Mouse (Mus musculus) Patski (cell line): ENCODE data around the gene Pex14. TPM values are rescaled to one million over a fixed set of nuclear protein-coding genes. Genes with fewer than 3 reads are reported as not detected.

Experiments used
- ATAC-seq: fragments of 100-300 bp; one replicate; pipeline ENCODE4 v1.8.0; 2021
- CTCF ChIA-PET: fragments of 350-600 bp; sonication (Branson Sonifier 250); formaldehyde crosslinking; loops from one replicate; lab custom pipeline; 2022; ENCODE audit warnings: inconsistent platforms; lab: Charles Lee
- POLR2A ChIA-PET: fragments of 350-600 bp; sonication (Branson Sonifier 250); formaldehyde crosslinking; loops from one replicate; lab custom pipeline; 2022; ENCODE audit warnings: antibody characterized with exemption, inconsistent platforms; lab: Charles Lee
- DNase-seq: peaks from one replicate; pipeline ENCODE4 v3.0.0-alpha.2; 2011; ENCODE audit warnings: low read depth, low spot score
- H3K27me3 ChIP-seq: fragments of 371-371 bp; one replicate; pipeline ENCODE4 v1.5.1; 2021
- CTCF ChIP-seq: fragments of 100-300 bp; IDR thresholded peaks from one replicate; pipeline ENCODE4 v1.5.1; 2021
- in situ Hi-C: fragments of 300-500 bp; cut with MboI; formaldehyde crosslinking; loops from 3 replicates; pipeline ENCODE4 v1.11.1; 2018; ENCODE audit warnings: low pct_unique_long_range_greater_than_20kb, mixed read lengths
- polyA plus RNA-seq: library from polyadenylated mRNA; unstranded; gene quantifications from one replicate; pipeline ENCODE4 v1.2.3, GENCODE M21; 2021

Pex14 gene
- polyA plus RNA-seq, 1 experiment from 2014 or later = 41.3 TPM

DNA sequence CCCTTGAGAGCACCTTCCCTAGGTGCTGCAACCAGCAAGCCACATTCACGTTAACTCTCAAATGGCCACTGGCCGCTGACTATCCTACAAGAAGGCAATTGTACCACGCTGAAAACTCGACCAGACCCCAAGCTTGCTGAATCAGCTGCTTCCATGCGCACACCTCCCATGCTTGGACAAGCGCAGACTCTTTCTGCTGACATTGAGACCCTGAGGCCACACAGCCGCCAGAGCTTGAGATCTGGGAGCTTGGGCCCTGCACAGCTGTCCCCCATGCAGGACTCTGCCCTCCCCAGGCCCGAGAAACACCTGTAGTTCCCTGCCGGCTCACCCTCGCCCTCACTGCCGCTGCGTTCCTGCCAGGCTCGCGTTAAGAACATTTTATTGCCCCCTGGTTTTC, 127.0 kb downstream of the Pex14 start:
- CTCF ChIA-PET = no interaction called here
- ATAC-seq = no peak
- H3K27me3 ChIP-seq = no peaks in the 10 kb centered on the region
- POLR2A ChIA-PET = no interaction called here
- TF ChIP-seq CTCF = no peak
- in situ Hi-C loops = no loop called here
- DNase-seq = no peak

DNA sequence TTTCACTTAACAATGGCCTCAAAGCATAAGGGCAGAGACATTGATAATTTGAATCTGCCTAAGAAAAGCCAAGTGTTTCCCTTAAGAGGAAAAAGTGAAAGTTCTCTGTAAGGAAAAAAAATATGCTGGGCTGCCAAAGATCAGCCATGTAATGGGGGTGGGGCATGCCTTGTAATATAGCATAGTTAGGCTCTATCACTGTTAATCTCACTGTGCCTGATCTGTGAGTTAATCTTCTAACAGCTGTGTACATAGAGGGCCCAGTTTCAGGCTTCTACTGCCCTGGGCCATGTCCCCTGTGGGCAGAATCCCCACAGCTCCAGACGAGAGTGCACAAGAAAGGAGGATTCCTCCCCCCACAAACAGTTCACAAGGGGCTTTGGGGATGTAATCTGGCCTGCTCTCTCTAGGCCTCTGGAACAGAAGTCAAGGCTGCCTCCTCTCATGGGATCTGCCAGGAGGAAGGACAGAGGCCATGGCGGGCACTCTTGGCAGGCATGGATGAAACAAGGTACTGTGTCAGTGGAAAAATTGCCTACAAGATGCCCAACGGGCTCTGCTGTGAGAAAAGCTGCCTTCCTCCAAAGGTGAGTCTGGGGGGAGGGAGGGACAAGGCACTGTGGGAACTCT, 127.9 kb downstream of the Pex14 start:
- ATAC-seq (no peak), DNase-seq (no peak)
- POLR2A ChIA-PET = no interaction called here
- H3K27me3 ChIP-seq = no peaks in the 10 kb centered on the region
- CTCF ChIA-PET = no interaction called here
- in situ Hi-C loops = no loop called here
- no peak for TF ChIP-seq CTCF

- no peak for ATAC-seq
Observed at GRCm38 (mm10) chr4:148970742-148971141, 128.9 kb downstream of the Pex14 start.

DNA sequence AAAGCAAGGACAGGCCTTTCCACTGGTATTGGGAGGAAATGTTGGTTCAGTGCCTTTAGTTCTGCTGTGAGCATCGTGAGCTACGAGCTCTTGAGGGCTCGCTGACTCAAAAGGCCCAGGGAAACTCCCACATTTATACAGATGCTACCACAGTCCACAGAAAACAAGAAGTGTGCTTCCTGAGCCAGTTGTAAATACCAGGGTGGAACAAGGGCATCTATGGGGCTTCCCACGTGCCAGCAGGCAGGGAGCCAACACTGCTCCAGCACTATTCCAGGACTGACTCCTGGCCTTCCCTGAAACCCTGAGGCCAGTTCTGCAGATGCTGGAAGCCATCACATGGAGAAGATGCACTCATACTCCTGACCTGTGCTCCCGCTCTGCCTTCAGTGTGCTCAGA, 130.1 kb downstream of the Pex14 start:
- H3K27me3 ChIP-seq = no peaks in the 10 kb centered on the region
- DNase-seq (no peak), ATAC-seq (no peak)
- no peak for TF ChIP-seq CTCF
- CTCF ChIA-PET = interaction anchor here (0.9 to 1.5 kb wide), 2 partner anchors 9 to 24 kb away, joined by 3 to 4 read pairs; no protein-coding TSS in a partner anchor
- POLR2A ChIA-PET = no interaction called here
- in situ Hi-C loops = no loop called here

More at GRCm38 (mm10) chr4:148970742-148971141, 128.9 kb downstream of the Pex14 start:
- in situ Hi-C loops = no loop called here
- ChIA-PET CTCF (no interaction called here), POLR2A (no interaction called here)
- no peaks in the 10 kb centered on the region for H3K27me3 ChIP-seq
- no peak for DNase-seq
- TF ChIP-seq CTCF = no peak

DNA sequence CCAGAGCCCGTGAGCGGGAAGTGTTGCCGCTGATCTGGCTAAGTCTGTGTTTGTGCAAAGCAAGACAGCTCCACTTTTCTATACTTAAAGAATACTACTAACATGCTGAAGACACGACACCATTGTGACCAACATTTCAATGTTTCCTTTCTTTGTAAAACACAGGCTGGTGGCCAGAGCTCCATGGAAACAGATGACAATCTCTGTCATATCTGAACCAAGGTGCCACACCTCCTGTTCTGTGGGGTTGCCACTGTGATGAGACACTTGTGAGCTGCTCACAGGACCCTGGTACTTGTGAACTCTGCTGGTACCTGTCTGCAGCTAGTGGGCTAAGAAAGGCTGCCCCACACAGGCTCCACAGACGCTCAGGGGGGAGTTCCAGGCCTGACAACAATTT, 130.8 kb downstream of the Pex14 start:
- no peak for ATAC-seq
- DNase-seq = no peak
- POLR2A ChIA-PET = no interaction called here
- H3K27me3 ChIP-seq = no peaks in the 10 kb centered on the region
- no peak for TF ChIP-seq CTCF
- CTCF ChIA-PET = interaction anchor here (0.9 to 1.5 kb wide), 2 partner anchors 9 to 25 kb away, joined by 3 to 4 read pairs; no protein-coding TSS in a partner anchor
- in situ Hi-C loops = no loop called here

DNA sequence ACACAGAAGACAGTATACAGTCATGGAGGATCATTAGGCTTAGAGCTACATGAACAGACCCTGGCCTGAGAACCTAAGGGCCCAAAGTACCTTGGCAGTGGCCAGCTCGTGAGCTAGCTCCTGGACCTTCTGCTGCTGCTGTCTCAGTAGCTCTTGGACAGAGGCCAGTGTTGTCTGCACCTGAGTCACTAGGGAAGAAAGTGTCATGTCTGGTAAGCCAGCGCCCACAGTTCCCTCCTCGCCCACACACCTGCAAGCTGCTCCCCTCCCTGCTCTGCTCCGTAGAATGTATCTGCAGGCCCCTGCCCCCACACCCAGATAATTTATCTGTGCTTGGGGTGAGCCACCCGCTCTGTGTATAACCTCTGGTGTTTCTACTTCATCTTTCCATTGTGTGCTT, 133.5 kb downstream of the Pex14 start:
- no peak for TF ChIP-seq CTCF
- ATAC-seq (no peak), DNase-seq (no peak)
- in situ Hi-C loops = no loop called here
- ChIA-PET POLR2A (no interaction called here), CTCF (no interaction called here)
- no peaks in the 10 kb centered on the region for H3K27me3 ChIP-seq

GRCm38 (mm10) chr4:148964541-148965310, 134.9 kb downstream of the Pex14 start:
- in situ Hi-C loops = no loop called here
- ChIA-PET CTCF (no interaction called here), POLR2A (interaction anchor here (1.0 kb wide), 1 partner anchor 11 kb away, joined by 3 read pairs; no protein-coding TSS in a partner anchor)
- TF ChIP-seq CTCF = no peak
- no peak for DNase-seq
- no peaks in the 10 kb centered on the region for H3K27me3 ChIP-seq
- ATAC-seq = no peak

GRCm38 (mm10) chr4:148962096-148962495, 137.6 kb downstream of the Pex14 start:
- TF ChIP-seq CTCF = no peak

GRCm38 (mm10) chr4:148961081-148961480, 138.6 kb downstream of the Pex14 start:
- CTCF ChIA-PET = no interaction called here
- H3K27me3 ChIP-seq = no peaks in the 10 kb centered on the region
- in situ Hi-C loops = no loop called here
- DNase-seq = no peak
- POLR2A ChIA-PET = no interaction called here
- no peak for TF ChIP-seq CTCF
- no peak for ATAC-seq

More at GRCm38 (mm10) chr4:148962096-148962495, 137.6 kb downstream of the Pex14 start:
- ChIA-PET POLR2A (no interaction called here), CTCF (no interaction called here)
- in situ Hi-C loops = no loop called here
- ATAC-seq (no peak), DNase-seq (no peak)
- H3K27me3 ChIP-seq = no peaks in the 10 kb centered on the region

DNA sequence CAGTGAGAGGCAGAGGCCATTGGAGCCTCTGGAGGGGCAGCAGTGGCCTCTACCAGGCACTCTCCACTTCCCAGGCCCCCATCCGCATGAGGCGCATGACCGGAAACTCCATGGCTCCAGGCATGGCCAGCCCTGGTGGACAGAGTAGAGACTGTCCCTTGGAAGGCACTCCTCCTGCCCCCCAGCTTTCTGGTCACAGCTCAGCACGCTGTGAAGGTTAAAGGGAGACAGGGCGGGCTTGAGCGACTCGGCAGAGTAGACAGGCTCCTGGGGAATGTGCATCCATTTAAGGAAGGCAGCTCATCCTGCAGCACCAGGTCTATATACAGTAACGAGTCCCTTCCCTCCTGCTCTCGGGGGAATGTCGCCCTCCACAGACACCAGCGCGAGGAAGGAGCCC, 139.7 kb downstream of the Pex14 start:
- ATAC-seq (no peak), DNase-seq (no peak)
- ChIA-PET CTCF (no interaction called here), POLR2A (no interaction called here)
- in situ Hi-C loops = no loop called here
- no peaks in the 10 kb centered on the region for H3K27me3 ChIP-seq
- no peak for TF ChIP-seq CTCF

- DNase-seq = no peak
- ATAC-seq = no peak
- ChIA-PET POLR2A (no interaction called here), CTCF (no interaction called here)
- in situ Hi-C loops = no loop called here
- TF ChIP-seq CTCF = no peak
- H3K27me3 ChIP-seq = no peaks in the 10 kb centered on the region
Observed at GRCm38 (mm10) chr4:148955131-148955813, 144.4 kb downstream of the Pex14 start.
